Mouse (Mus musculus) lung, embryonic 15.5 days (tissue): ENCODE results near the gene Mrgprg. TPM values are rescaled to one million over a fixed set of nuclear protein-coding genes. Genes with fewer than 3 reads are reported as not detected.
A peak's percentile ranks its signal among the peaks of the same experiment; 100 is the strongest.

Experiments
- ATAC-seq: fragments of 200-750 bp; cut with Nextera tagmentation; 2 replicates; pipeline ENCODE4 v1.8.0; 2017; ENCODE audit warnings: moderate number of reproducible peaks, borderline replicate concordance; ENCODE audit not compliant: low FRiP score, low TSS enrichment; ENCODE audit errors: extremely low read depth
- H3K27ac ChIP-seq: fragments of 300-500 bp; sonication (generic); 2 replicates; pipeline ENCODE4 v1.5.1; 2015; ENCODE audit warnings: moderate library complexity, mild to moderate bottlenecking, inconsistent platforms
- H3K27me3 ChIP-seq: fragments of 300-500 bp; sonication (generic); 2 replicates; pipeline ENCODE4 v1.6.1; 2015; ENCODE audit warnings: inconsistent platforms
- H3K36me3 ChIP-seq: fragments of 300-500 bp; sonication (generic); 2 replicates; pipeline ENCODE4 v1.6.1; 2015; ENCODE audit warnings: inconsistent platforms
- H3K4me1 ChIP-seq: fragments of 300-500 bp; sonication (generic); 2 replicates; pipeline ENCODE4 v1.6.1; 2015; ENCODE audit warnings: inconsistent platforms
- H3K4me2 ChIP-seq: fragments of 300-500 bp; sonication (generic); 2 replicates; pipeline ENCODE4 v1.6.1; 2015; ENCODE audit warnings: inconsistent platforms, mild to moderate bottlenecking, moderate library complexity
- H3K4me3 ChIP-seq: fragments of 300-500 bp; sonication (generic); 2 replicates; pipeline ENCODE4 v1.5.1; 2015; ENCODE audit warnings: mild to moderate bottlenecking, inconsistent platforms
- H3K9ac ChIP-seq: fragments of 300-500 bp; sonication (generic); 2 replicates; pipeline ENCODE4 v1.6.1; 2015; ENCODE audit warnings: inconsistent platforms
- H3K9me3 ChIP-seq: fragments of 300-500 bp; sonication (generic); 2 replicates; pipeline ENCODE4 v1.6.1; 2016; ENCODE audit warnings: inconsistent platforms
- WGBS: fragments of 180-500 bp; shearing (Covaris S2); methylation state at CpG from one replicate; pipeline ENCODE4 v1.1.7; 2015; 5-methylcytosine and 5-hydroxymethylcytosine counted together
- polyA plus RNA-seq: library from polyadenylated mRNA; unstranded; fragments of >200 nt; fragmentation: Nextera tagmentation; extraction: Ambion mirVana; gene quantifications from 2 replicates; pipeline ENCODE4 v1.2.1, GENCODE M21; 2015

The Mrgprg gene
- polyA plus RNA-seq, 1 experiment from 2014 or later, result not detected

GRCm38 (mm10) chr7:143776137-143776536 is 9.3 kb upstream of the Mrgprg start:
- H3K4me1 ChIP-seq, result no peaks in the 10 kb centered on the region
- no peaks in the 10 kb centered on the region for H3K27me3 ChIP-seq
- no peak overlapping the region for H3K4me3 ChIP-seq
- no peaks in the 10 kb centered on the region for H3K36me3 ChIP-seq
- no peak overlapping the region for H3K27ac ChIP-seq
- H3K4me2 ChIP-seq, result no peak overlapping the region
- H3K9me3 ChIP-seq, result no peaks in the 10 kb centered on the region
- no peak overlapping the region for H3K9ac ChIP-seq
- no peak for ATAC-seq
- 16% methylated on average over 3 of the region's 3 CpGs for WGBS

- Histone ChIP-seq H3K27ac (peak overlapping the region; percentile 54), H3K36me3 (no peaks in the 10 kb centered on the region), H3K27me3 (peaks cover 22% of the 10 kb centered on the region), H3K4me1 (peaks cover 13% of the 10 kb centered on the region), H3K9me3 (no peaks in the 10 kb centered on the region), H3K4me3 (no peak overlapping the region), H3K4me2 (no peak overlapping the region), H3K9ac (no peak overlapping the region)
- WGBS, result 12% methylated on average over 1 of the region's 1 CpGs
- ATAC-seq, result peak; percentile 85; the same call in 1 of the 2 replicates
These were observed 2.7 kb upstream of the Mrgprg start for GRCm38 (mm10) chr7:143769461-143769860.

- peaks cover 13% of the 10 kb centered on the region for H3K4me1 ChIP-seq
- no peak for ATAC-seq
- no peak overlapping the region for H3K4me2 ChIP-seq
- H3K4me3 ChIP-seq, result no peak overlapping the region
- no peaks in the 10 kb centered on the region for H3K9me3 ChIP-seq
- no peak overlapping the region for H3K27ac ChIP-seq
- 51% methylated on average over 6 of the region's 6 CpGs for WGBS
- H3K27me3 ChIP-seq, result peaks cover 25% of the 10 kb centered on the region
- H3K36me3 ChIP-seq, result no peaks in the 10 kb centered on the region
- H3K9ac ChIP-seq, result no peak overlapping the region
These were observed 1.5 kb upstream of the Mrgprg start for GRCm38 (mm10) chr7:143768267-143768666.

- no peak overlapping the region for H3K4me3 ChIP-seq
- no peak overlapping the region for H3K9ac ChIP-seq
- no peaks in the 10 kb centered on the region for H3K36me3 ChIP-seq
- H3K4me2 ChIP-seq, result no peak overlapping the region
- H3K4me1 ChIP-seq, result peaks cover 10% of the 10 kb centered on the region
- no peaks in the 10 kb centered on the region for H3K9me3 ChIP-seq
- ATAC-seq, result no peak
- H3K27me3 ChIP-seq, result peaks cover 25% of the 10 kb centered on the region
- WGBS, result 62% methylated on average over 19 of the region's 19 CpGs
- H3K27ac ChIP-seq, result no peak overlapping the region
These were observed 1.8 kb downstream of the Mrgprg start for GRCm38 (mm10) chr7:143764876-143765530.

GRCm38 (mm10) chr7:143763794-143764193 is 3.0 kb downstream of the Mrgprg start:
- H3K4me2 ChIP-seq, result no peak overlapping the region
- H3K27ac ChIP-seq, result no peak overlapping the region
- H3K4me3 ChIP-seq, result no peak overlapping the region
- H3K9ac ChIP-seq, result no peak overlapping the region
- 0 out of 2 replicates have a peak, but pooled peaks have one; percentile 32 for ATAC-seq
- H3K4me1 ChIP-seq, result no peaks in the 10 kb centered on the region
- peaks cover 25% of the 10 kb centered on the region for H3K27me3 ChIP-seq
- 9% methylated on average over 3 of the region's 3 CpGs for WGBS
- no peaks in the 10 kb centered on the region for H3K36me3 ChIP-seq
- H3K9me3 ChIP-seq, result no peaks in the 10 kb centered on the region

- no peak overlapping the region for H3K4me3 ChIP-seq
- no peaks in the 10 kb centered on the region for H3K36me3 ChIP-seq
- H3K9ac ChIP-seq, result no peak overlapping the region
- no peak overlapping the region for H3K27ac ChIP-seq
- peaks cover 14% of the 10 kb centered on the region for H3K4me1 ChIP-seq
- WGBS, result 57% methylated on average over 3 of the region's 3 CpGs
- H3K9me3 ChIP-seq, result no peaks in the 10 kb centered on the region
- no peak for ATAC-seq
- H3K4me2 ChIP-seq, result no peak overlapping the region
- peaks cover 13% of the 10 kb centered on the region for H3K27me3 ChIP-seq
These were observed 7.8 kb downstream of the Mrgprg start for GRCm38 (mm10) chr7:143758956-143759355.

GRCm38 (mm10) chr7:143757696-143758095 is 9.1 kb downstream of the Mrgprg start:
- Histone ChIP-seq H3K36me3 (no peaks in the 10 kb centered on the region), H3K9me3 (no peaks in the 10 kb centered on the region), H3K9ac (no peak overlapping the region), H3K4me2 (0 out of 2 replicates have a peak overlapping the region, but pooled peaks have one; percentile 91), H3K27me3 (peaks cover 13% of the 10 kb centered on the region), H3K4me1 (peaks cover 14% of the 10 kb centered on the region), H3K4me3 (no peak overlapping the region), H3K27ac (no peak overlapping the region)
- WGBS, result 49% methylated on average over 3 of the region's 3 CpGs
- ATAC-seq, result no peak

- WGBS, result 3% methylated on average over 15 of the region's 15 CpGs
- ATAC-seq, result peak; percentile 85
- peak overlapping the region; percentile 24; the same call in 1 of the 2 replicates for H3K9ac ChIP-seq
- no peaks in the 10 kb centered on the region for H3K36me3 ChIP-seq
- H3K4me2 ChIP-seq, result peak overlapping the region; percentile 91
- peaks cover 14% of the 10 kb centered on the region for H3K4me1 ChIP-seq
- H3K9me3 ChIP-seq, result no peaks in the 10 kb centered on the region
- H3K4me3 ChIP-seq, result peak overlapping the region; percentile 42
- H3K27ac ChIP-seq, result no peak overlapping the region
- H3K27me3 ChIP-seq, result peaks cover 13% of the 10 kb centered on the region
These were observed 9.8 kb downstream of the Mrgprg start for GRCm38 (mm10) chr7:143757027-143757390.

- H3K9me3 ChIP-seq, result no peaks in the 10 kb centered on the region
- H3K27ac ChIP-seq, result no peak within 1 kb of the TSS
- peak; percentile 40; the same call in 1 of the 2 replicates for ATAC-seq
- peak within 1 kb of the TSS; percentile 91 for H3K4me2 ChIP-seq
- WGBS, result 23% methylated on average over 22 of the region's 22 CpGs
- peak within 1 kb of the TSS; percentile 24; the same call in 1 of the 2 replicates for H3K9ac ChIP-seq
- peaks cover 14% of the 10 kb centered on the region for H3K4me1 ChIP-seq
- no peaks in the 10 kb centered on the region for H3K36me3 ChIP-seq
- peak within 1 kb of the TSS; percentile 42 for H3K4me3 ChIP-seq
- peaks cover 13% of the 10 kb centered on the region for H3K27me3 ChIP-seq
These were observed 10.4 kb downstream of the Mrgprg start, which contains the start of gene Osbpl5 for GRCm38 (mm10) chr7:143756125-143757026. Osbpl5 (minus strand) TSS chr7:143756985.

GRCm38 (mm10) chr7:143755357-143756124 is 11.3 kb downstream of the Mrgprg start:
- no peak overlapping the region for H3K9ac ChIP-seq
- WGBS, result 72% methylated on average over 9 of the region's 9 CpGs
- no peak overlapping the region for H3K27ac ChIP-seq
- no peak overlapping the region for H3K4me3 ChIP-seq
- H3K4me2 ChIP-seq, result no peak overlapping the region
- peaks cover 13% of the 10 kb centered on the region for H3K27me3 ChIP-seq
- H3K36me3 ChIP-seq, result no peaks in the 10 kb centered on the region
- H3K4me1 ChIP-seq, result peaks cover 14% of the 10 kb centered on the region
- ATAC-seq, result no peak
- no peaks in the 10 kb centered on the region for H3K9me3 ChIP-seq

GRCm38 (mm10) chr7:143753990-143754715 is 12.6 kb downstream of the Mrgprg start:
- Histone ChIP-seq H3K27me3 (peaks cover 13% of the 10 kb centered on the region), H3K9me3 (no peaks in the 10 kb centered on the region), H3K9ac (no peak overlapping the region), H3K27ac (no peak overlapping the region), H3K4me1 (peaks cover 14% of the 10 kb centered on the region), H3K36me3 (no peaks in the 10 kb centered on the region), H3K4me3 (no peak overlapping the region), H3K4me2 (no peak overlapping the region)
- WGBS, result 42% methylated on average over 5 of the region's 5 CpGs
- no peak for ATAC-seq
